11 mouse cellular contexts compared by ENCODE assay signal in the genomic region with DNA sequence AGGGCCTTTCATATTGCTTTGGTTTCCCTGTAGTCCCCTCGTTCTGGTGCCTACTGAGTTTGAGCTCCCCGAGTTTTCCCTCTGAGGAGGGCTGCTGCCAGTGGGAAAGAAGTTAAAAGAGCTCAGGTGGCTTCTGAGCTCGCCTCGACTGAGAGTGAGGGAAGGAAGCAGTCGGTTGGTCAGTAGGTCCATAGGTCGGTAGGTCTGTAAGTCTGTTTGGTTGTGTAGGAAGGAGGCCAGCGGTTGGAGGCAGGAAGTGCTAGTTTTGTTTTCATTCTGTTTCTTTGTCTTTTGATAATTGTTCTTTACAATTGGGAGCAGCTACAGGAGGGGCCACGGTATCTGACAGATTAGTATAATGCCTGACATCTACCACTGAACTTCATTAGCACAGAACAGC. TPM values are rescaled to one million over a fixed set of nuclear protein-coding genes. Genes with fewer than 3 reads are reported as not detected.
DNase-seq lines count a peak whose midpoint lies in the region; ATAC-seq and TF ChIP-seq lines count a peak whose summit lies in the region.
"Had no signal": no experiment of that assay in that cellular context is flagged by ENCODE, and none has a peak within 500 bp of the region (broad histone marks: within the 10 kb centered on the region; RNA-seq: fewer than 3 reads in every experiment).

No protein-coding gene starts in this region.

- no peak overlapping the region for H3K27ac ChIP-seq in heart, embryonic 11.5 days (ENCODE audit: low read depth, low read length)
- H3K27ac ChIP-seq in liver, postnatal 0 days (ENCODE audit: low read depth), result peak overlapping the region; percentile 40; the same call in 1 of the 2 replicates
- peak overlapping the region; percentile 38 for H3K27ac ChIP-seq in midbrain, embryonic 11.5 days (ENCODE audit: low read depth, low read length)

- 63% methylated on average over 8 of the region's 8 CpGs for WGBS in heart, embryonic 11.5 days (ENCODE audit: insufficient replicate concordance)
- 38% methylated on average over 8 of the region's 8 CpGs for WGBS in liver, postnatal 0 days (ENCODE audit: insufficient replicate concordance)
- 60% methylated on average over 8 of the region's 8 CpGs for WGBS in midbrain, embryonic 11.5 days

- peaks cover 3% of the 10 kb centered on the region for H3K36me3 ChIP-seq in heart, embryonic 11.5 days (ENCODE audit: control insufficient read depth, insufficient read depth, low read length)
- peaks cover 43% of the 10 kb centered on the region for H3K36me3 ChIP-seq in liver, postnatal 0 days (replicated peaks; ENCODE audit: insufficient read depth, low read length)
- H3K36me3 ChIP-seq in midbrain, embryonic 11.5 days (ENCODE audit: control insufficient read depth, insufficient read depth, low read length), result peaks cover 15% of the 10 kb centered on the region

- peak; percentile 25 for DNase-seq in heart, adult 11 months
- DNase-seq in liver, postnatal 0 days, result no peak
- DNase-seq in liver, result no peak
- no peak for DNase-seq in midbrain, embryonic 11.5 days (ENCODE audit: low spot score, missing footprints)
- DNase-seq in ovary, adult 18-20 months (ENCODE audit: low spot score), result no peak
- DNase-seq in lung, postnatal 10 days, result no peak
- DNase-seq in lung, adult 18-20 months, result no peak
- DNase-seq: cerebellum, adult 11-12 months; heart, postnatal 36 days had no signal

- no peak overlapping the region for H3K9ac ChIP-seq in heart, embryonic 11.5 days (ENCODE audit: low read depth, low read length)
- H3K9ac ChIP-seq in liver, postnatal 0 days (replicated peaks), result no peak overlapping the region
- no peak overlapping the region for H3K9ac ChIP-seq in midbrain, embryonic 11.5 days (ENCODE audit: low read length)

- no peaks in the 10 kb centered on the region for H3K9me3 ChIP-seq in heart, embryonic 11.5 days (replicated peaks; ENCODE audit: control insufficient read depth, low read length)
- H3K9me3 ChIP-seq in liver, postnatal 0 days (ENCODE audit: low read length), result no peaks in the 10 kb centered on the region
- H3K9me3 ChIP-seq in midbrain, embryonic 11.5 days (ENCODE audit: control insufficient read depth, low read length), result no peaks in the 10 kb centered on the region

- no peaks in the 10 kb centered on the region for H3K4me1 ChIP-seq in heart, embryonic 11.5 days (ENCODE audit: control insufficient read depth, insufficient read depth, low read length)
- peaks cover 14% of the 10 kb centered on the region for H3K4me1 ChIP-seq in liver, postnatal 0 days (ENCODE audit: insufficient read depth)
- peaks cover 9% of the 10 kb centered on the region for H3K4me1 ChIP-seq in midbrain, embryonic 11.5 days (ENCODE audit: control insufficient read depth, insufficient read depth, low read length)

- no peak for TF ChIP-seq CTCF in liver, postnatal 0 days (IDR thresholded peaks at IDR 0.05; ENCODE audit: low read depth)

- no peaks in the 10 kb centered on the region for H3K27me3 ChIP-seq in heart, embryonic 11.5 days (ENCODE audit: control insufficient read depth, insufficient read depth, low read length)
- no peaks in the 10 kb centered on the region for H3K27me3 ChIP-seq in liver, postnatal 0 days (ENCODE audit: insufficient read depth, low read length)
- H3K27me3 ChIP-seq in midbrain, embryonic 11.5 days (ENCODE audit: control insufficient read depth, insufficient read depth, low read length), result no peaks in the 10 kb centered on the region

- no peak overlapping the region for H3K4me3 ChIP-seq in heart, embryonic 11.5 days (ENCODE audit: low read depth, low read length)
- no peak overlapping the region for H3K4me3 ChIP-seq in liver, postnatal 0 days (ENCODE audit: low read depth, low read length)
- H3K4me3 ChIP-seq in midbrain, embryonic 11.5 days (ENCODE audit: low read depth, low read length), result no peak overlapping the region

- no peak for TF ChIP-seq EP300 in liver, postnatal 0 days (IDR thresholded peaks at IDR 0.05; ENCODE audit: low read depth)

- H3K4me2 ChIP-seq in heart, embryonic 11.5 days, result no peak overlapping the region
- H3K4me2 ChIP-seq in liver, postnatal 0 days (ENCODE audit: low read depth, low read length), result no peak overlapping the region
- H3K4me2 ChIP-seq in midbrain, embryonic 11.5 days, result no peak overlapping the region

- ATAC-seq in heart, embryonic 11.5 days (replicated peaks; ENCODE audit: insufficient number of reproducible peaks, low FRiP score, low TSS enrichment), result no peak
- ATAC-seq in liver, postnatal 0 days, result no peak
- no peak for ATAC-seq in midbrain, embryonic 11.5 days (ENCODE audit: low FRiP score)
- ATAC-seq: lung, postnatal 0 days had no signal

RNA-seq across cellular contexts. Expression of gene Snx1, which starts 16.3 kb away (rescaled TPM):
- 71.7 and 73.5 TPM in 2 replicates for polyA plus RNA-seq in heart, embryonic 11.5 days (2014; fragmentation: Nextera tagmentation; extraction: Ambion mirVana)
- polyA plus RNA-seq in liver, postnatal 0 days (2015; fragmentation: Nextera tagmentation; extraction: Ambion mirVana), result 30.4 and 34.5 TPM in 2 replicates
- 147 and 150 TPM in 2 replicates for polyA plus RNA-seq in midbrain, embryonic 11.5 days (2014; fragmentation: Nextera tagmentation; extraction: Ambion mirVana)

RNA-seq across cellular contexts. Expression of gene Ciao2a, which starts 16.3 kb away (rescaled TPM):
- polyA plus RNA-seq in heart, embryonic 11.5 days (2014; fragmentation: Nextera tagmentation; extraction: Ambion mirVana), result 178 and 181 TPM in 2 replicates
- 122 and 133 TPM in 2 replicates for polyA plus RNA-seq in liver, postnatal 0 days (2015; fragmentation: Nextera tagmentation; extraction: Ambion mirVana)
- 156 and 171 TPM in 2 replicates for polyA plus RNA-seq in midbrain, embryonic 11.5 days (2014; fragmentation: Nextera tagmentation; extraction: Ambion mirVana)

RNA-seq across cellular contexts. Expression of gene Snx22, which starts 40.6 kb away (rescaled TPM):
- polyA plus RNA-seq in heart, embryonic 11.5 days (2014; fragmentation: Nextera tagmentation; extraction: Ambion mirVana), result 2.1 and 2.9 TPM in 2 replicates
- polyA plus RNA-seq in liver, postnatal 0 days (2015; fragmentation: Nextera tagmentation; extraction: Ambion mirVana), result 13.4 and 13.7 TPM in 2 replicates
- 1.8 and 2.2 TPM in 2 replicates for polyA plus RNA-seq in midbrain, embryonic 11.5 days (2014; fragmentation: Nextera tagmentation; extraction: Ambion mirVana)

RNA-seq across cellular contexts. Expression of gene Dapk2, which starts 47.9 kb away (rescaled TPM):
- 9.8 and 11.2 TPM in 2 replicates for polyA plus RNA-seq in heart, embryonic 11.5 days (2014; fragmentation: Nextera tagmentation; extraction: Ambion mirVana)
- 21.6 and 23.4 TPM in 2 replicates for polyA plus RNA-seq in liver, postnatal 0 days (2015; fragmentation: Nextera tagmentation; extraction: Ambion mirVana)
- 6.7 and 7.4 TPM in 2 replicates for polyA plus RNA-seq in midbrain, embryonic 11.5 days (2014; fragmentation: Nextera tagmentation; extraction: Ambion mirVana)

RNA-seq across cellular contexts. Expression of gene Ppib, which starts 50.1 kb away (rescaled TPM):
- 463 and 480 TPM in 2 replicates for polyA plus RNA-seq in heart, embryonic 11.5 days (2014; fragmentation: Nextera tagmentation; extraction: Ambion mirVana)
- 368 and 376 TPM in 2 replicates for polyA plus RNA-seq in liver, postnatal 0 days (2015; fragmentation: Nextera tagmentation; extraction: Ambion mirVana)
- polyA plus RNA-seq in midbrain, embryonic 11.5 days (2014; fragmentation: Nextera tagmentation; extraction: Ambion mirVana), result 490 and 501 TPM in 2 replicates
